Mouse (Mus musculus): Measurements from ENCODE around the gene Tex14. TPM values are rescaled to one million over a fixed set of nuclear protein-coding genes. Genes with fewer than 3 reads are reported as not detected.

Tex14 gene
- polyA plus RNA-seq, 1 experiment from 2014 or later: not detected

- DNase-seq (ENCODE audit: low spot score): no peak
- H3K9me3 ChIP-seq: no peaks in the 10 kb centered on the region
- H3K36me3 ChIP-seq: no peaks in the 10 kb centered on the region
- WGBS: 18% methylated on average over 6 of the region's 6 CpGs
- no peak overlapping the region for H3K27ac ChIP-seq
- H3K4me1 ChIP-seq (replicated peaks): peaks cover 66% of the 10 kb centered on the region
- H3K27me3 ChIP-seq (ENCODE audit: insufficient read depth, poor library complexity, severe bottlenecking): peaks cover 32% of the 10 kb centered on the region
- peak overlapping the region; percentile 76 for H3K4me3 ChIP-seq
Measured at GRCm38 (mm10) chr11:87577601-87578248, 172.9 kb downstream of the Tex14 start.

- peak; percentile 62 for DNase-seq (ENCODE audit: low spot score)
- under 1% methylated on average over 40 of the region's 40 CpGs for WGBS
- Histone ChIP-seq H3K36me3 (no peaks in the 10 kb centered on the region), H3K4me1 (replicated peaks) (peaks cover 64% of the 10 kb centered on the region), H3K27ac (peak overlapping the region; percentile 84), H3K9me3 (no peaks in the 10 kb centered on the region), H3K27me3 (ENCODE audit: insufficient read depth, poor library complexity, severe bottlenecking) (peaks cover 32% of the 10 kb centered on the region), H3K4me3 (peak overlapping the region; percentile 76)
Measured at GRCm38 (mm10) chr11:87578249-87578962, 173.5 kb downstream of the Tex14 start.

- Histone ChIP-seq H3K4me1 (replicated peaks) (peaks cover 57% of the 10 kb centered on the region), H3K36me3 (no peaks in the 10 kb centered on the region), H3K27me3 (ENCODE audit: insufficient read depth, poor library complexity, severe bottlenecking) (peaks cover 32% of the 10 kb centered on the region), H3K27ac (peak overlapping the region; percentile 84; the same call in 1 of the 2 replicates), H3K9me3 (no peaks in the 10 kb centered on the region), H3K4me3 (peak overlapping the region; percentile 76)
- WGBS: 12% methylated on average over 10 of the region's 10 CpGs
- DNase-seq (ENCODE audit: low spot score): peak; percentile 31
Measured at GRCm38 (mm10) chr11:87578963-87579601, 174.2 kb downstream of the Tex14 start.

DNA sequence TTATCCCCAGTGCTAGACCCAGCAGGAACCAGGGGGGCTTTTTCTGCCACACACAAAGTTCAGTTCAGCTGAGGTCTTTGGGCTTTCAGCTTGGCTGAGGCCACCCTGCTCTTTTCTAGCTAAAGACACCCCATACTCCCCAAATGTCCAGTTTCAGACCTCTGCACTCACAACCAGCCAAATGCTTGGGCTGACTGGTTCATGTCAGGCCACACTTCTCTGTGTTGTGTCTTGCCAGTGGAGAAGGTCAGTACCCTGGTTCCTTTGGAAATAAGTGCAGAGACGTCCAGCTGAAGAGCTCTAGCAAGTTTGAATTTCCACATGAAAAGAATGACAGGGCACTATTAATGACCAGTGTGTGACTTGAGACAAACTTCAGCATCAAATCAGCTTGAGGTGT is 174.8 kb downstream of the Tex14 start:
- 47% methylated on average over 1 of the region's 1 CpGs for WGBS
- Histone ChIP-seq H3K27ac (no peak overlapping the region), H3K36me3 (no peaks in the 10 kb centered on the region), H3K4me3 (no peak overlapping the region), H3K27me3 (ENCODE audit: insufficient read depth, poor library complexity, severe bottlenecking) (peaks cover 32% of the 10 kb centered on the region), H3K9me3 (no peaks in the 10 kb centered on the region), H3K4me1 (replicated peaks) (peaks cover 51% of the 10 kb centered on the region)
- no peak for DNase-seq (ENCODE audit: low spot score)

DNA sequence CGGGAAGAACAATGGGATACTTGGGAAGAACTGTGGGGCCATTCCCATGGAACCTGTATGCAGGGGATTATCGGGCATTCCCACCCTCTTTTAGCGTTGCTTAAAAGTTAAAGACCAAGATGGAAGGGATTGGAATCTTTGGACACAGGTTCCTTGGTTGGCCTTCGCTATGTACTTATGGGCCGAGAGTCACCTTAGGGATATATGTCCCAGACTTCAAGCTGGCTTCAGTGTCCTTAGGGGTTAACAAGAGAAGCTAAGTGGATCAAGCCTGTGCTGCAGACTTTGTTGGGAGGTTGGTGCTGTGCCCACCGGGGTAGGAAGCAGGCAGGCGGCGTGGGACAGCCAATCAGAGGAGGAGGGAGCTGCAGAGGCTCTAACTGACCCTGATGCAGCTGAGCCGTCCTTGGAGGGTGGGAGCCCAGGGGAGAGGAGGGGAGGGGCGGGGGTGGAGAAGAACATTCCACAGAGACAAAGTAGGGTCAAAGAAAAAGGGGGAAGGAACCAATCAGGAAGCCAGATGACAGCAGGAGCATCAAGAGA is 175.7 kb downstream of the Tex14 start:
- H3K4me1 ChIP-seq (replicated peaks): peaks cover 43% of the 10 kb centered on the region
- H3K4me3 ChIP-seq: no peak overlapping the region
- no peaks in the 10 kb centered on the region for H3K9me3 ChIP-seq
- no peaks in the 10 kb centered on the region for H3K36me3 ChIP-seq
- H3K27me3 ChIP-seq (ENCODE audit: insufficient read depth, poor library complexity, severe bottlenecking): peaks cover 30% of the 10 kb centered on the region
- WGBS: 47% methylated on average over 10 of the region's 10 CpGs
- DNase-seq (ENCODE audit: low spot score): no peak
- H3K27ac ChIP-seq: no peak overlapping the region

DNA sequence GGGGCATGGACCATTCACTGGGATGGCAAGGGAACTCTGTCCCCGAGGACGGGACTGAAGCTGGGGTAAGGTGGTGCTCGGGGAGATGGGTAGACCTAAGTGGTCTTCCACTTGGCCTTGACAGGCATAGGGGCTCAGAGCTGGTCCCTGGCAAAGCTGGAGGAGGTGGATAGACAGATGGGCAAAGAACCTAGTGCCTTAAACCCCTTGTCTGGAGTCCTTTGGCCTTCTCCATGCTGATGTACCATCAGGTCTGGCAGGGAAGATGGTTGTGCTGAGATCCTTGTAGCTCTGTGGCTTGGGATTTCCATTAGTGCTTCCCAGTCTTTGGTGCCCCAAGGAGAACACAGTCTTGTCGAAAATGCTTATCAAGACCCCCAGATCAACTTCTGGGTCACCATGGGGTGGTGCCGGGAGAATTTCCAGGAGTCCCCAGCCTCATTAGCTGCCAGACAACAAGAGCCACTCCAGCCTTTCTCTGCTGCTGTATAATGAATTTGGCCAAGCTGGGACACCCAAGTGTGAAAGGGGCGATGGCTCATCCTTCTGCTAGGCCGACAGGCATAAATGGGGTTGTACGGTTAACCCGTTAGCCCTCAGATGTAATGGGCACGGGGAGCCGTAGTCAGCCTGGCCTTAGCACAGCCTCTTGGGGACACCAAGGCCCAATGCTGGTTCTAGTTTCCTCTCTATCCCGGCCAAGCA is 176.4 kb downstream of the Tex14 start:
- no peak overlapping the region for H3K4me3 ChIP-seq
- H3K36me3 ChIP-seq: no peaks in the 10 kb centered on the region
- peaks cover 26% of the 10 kb centered on the region for H3K27me3 ChIP-seq (ENCODE audit: insufficient read depth, poor library complexity, severe bottlenecking)
- DNase-seq (ENCODE audit: low spot score): no peak
- WGBS: 86% methylated on average over 12 of the region's 12 CpGs
- no peak overlapping the region for H3K27ac ChIP-seq
- peaks cover 43% of the 10 kb centered on the region for H3K4me1 ChIP-seq (replicated peaks)
- H3K9me3 ChIP-seq: no peaks in the 10 kb centered on the region

- Histone ChIP-seq H3K36me3 (no peaks in the 10 kb centered on the region), H3K9me3 (no peaks in the 10 kb centered on the region), H3K4me1 (replicated peaks) (peaks cover 41% of the 10 kb centered on the region), H3K27me3 (ENCODE audit: insufficient read depth, poor library complexity, severe bottlenecking) (peaks cover 21% of the 10 kb centered on the region), H3K4me3 (no peak overlapping the region), H3K27ac (no peak overlapping the region)
- WGBS: 86% methylated on average over 8 of the region's 8 CpGs
- no peak for DNase-seq (ENCODE audit: low spot score)
Measured at GRCm38 (mm10) chr11:87581933-87582710, 177.3 kb downstream of the Tex14 start.

- peaks cover 28% of the 10 kb centered on the region for H3K4me1 ChIP-seq (replicated peaks)
- H3K9me3 ChIP-seq: no peaks in the 10 kb centered on the region
- no peak overlapping the region for H3K4me3 ChIP-seq
- H3K27ac ChIP-seq: no peak overlapping the region
- WGBS: 85% methylated on average over 6 of the region's 6 CpGs
- no peak for DNase-seq (ENCODE audit: low spot score)
- no peaks in the 10 kb centered on the region for H3K36me3 ChIP-seq
- H3K27me3 ChIP-seq (ENCODE audit: insufficient read depth, poor library complexity, severe bottlenecking): peaks cover 14% of the 10 kb centered on the region
Measured at GRCm38 (mm10) chr11:87583291-87584034, 178.6 kb downstream of the Tex14 start.

GRCm38 (mm10) chr11:87584711-87585505 is 180.0 kb downstream of the Tex14 start:
- peaks cover 5% of the 10 kb centered on the region for H3K27me3 ChIP-seq (ENCODE audit: insufficient read depth, poor library complexity, severe bottlenecking)
- no peak overlapping the region for H3K27ac ChIP-seq
- no peak overlapping the region for H3K4me3 ChIP-seq
- peaks cover 29% of the 10 kb centered on the region for H3K4me1 ChIP-seq (replicated peaks)
- no peak for DNase-seq (ENCODE audit: low spot score)
- no peaks in the 10 kb centered on the region for H3K36me3 ChIP-seq
- 84% methylated on average over 10 of the region's 10 CpGs for WGBS
- no peaks in the 10 kb centered on the region for H3K9me3 ChIP-seq

DNA sequence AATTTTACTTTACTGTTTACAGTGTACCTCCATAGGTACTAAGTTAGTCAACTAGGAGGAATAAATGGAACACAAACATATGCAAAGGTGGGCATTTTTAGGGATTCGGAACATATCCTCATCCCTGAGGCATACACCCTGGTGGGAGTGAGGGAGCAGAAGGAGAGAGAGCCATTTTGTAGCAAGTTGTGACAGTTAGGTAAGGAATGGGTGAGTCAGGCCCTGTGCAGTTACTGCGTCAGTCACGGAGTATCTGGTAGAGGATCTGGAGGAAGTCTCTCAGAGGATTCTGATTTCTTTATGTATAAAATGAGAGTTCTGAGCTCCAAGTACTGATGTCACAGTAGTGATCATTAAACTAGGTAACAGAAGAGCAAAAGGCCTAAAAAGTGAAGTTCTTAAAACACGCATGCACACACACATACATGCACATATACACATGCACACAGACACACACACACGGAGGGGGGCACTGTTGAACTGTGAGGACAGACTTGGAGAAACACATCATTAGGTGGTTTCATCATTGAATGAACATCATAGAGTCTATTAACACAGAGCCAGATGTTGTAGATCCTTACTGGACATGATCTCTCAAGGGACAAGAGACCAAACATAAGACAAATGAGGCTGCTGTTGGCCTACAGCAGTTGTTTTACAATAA is 182.5 kb downstream of the Tex14 start:
- WGBS: 94% methylated on average over 5 of the region's 5 CpGs
- Histone ChIP-seq H3K4me3 (no peak overlapping the region), H3K36me3 (no peaks in the 10 kb centered on the region), H3K27me3 (ENCODE audit: insufficient read depth, poor library complexity, severe bottlenecking) (no peaks in the 10 kb centered on the region), H3K9me3 (no peaks in the 10 kb centered on the region), H3K4me1 (replicated peaks) (peaks cover 29% of the 10 kb centered on the region), H3K27ac (no peak overlapping the region)
- DNase-seq (ENCODE audit: low spot score): no peak

Measured in hindbrain, embryonic 10.5 days (tissue).